Mouse (Mus musculus): ENCODE results near the gene Olfr780. TPM values are rescaled to one million over a fixed set of nuclear protein-coding genes. Genes with fewer than 3 reads are reported as not detected.

The Olfr780 gene
- not detected in 2 replicates for polyA plus RNA-seq (2012; rRNA removed)

DNA sequence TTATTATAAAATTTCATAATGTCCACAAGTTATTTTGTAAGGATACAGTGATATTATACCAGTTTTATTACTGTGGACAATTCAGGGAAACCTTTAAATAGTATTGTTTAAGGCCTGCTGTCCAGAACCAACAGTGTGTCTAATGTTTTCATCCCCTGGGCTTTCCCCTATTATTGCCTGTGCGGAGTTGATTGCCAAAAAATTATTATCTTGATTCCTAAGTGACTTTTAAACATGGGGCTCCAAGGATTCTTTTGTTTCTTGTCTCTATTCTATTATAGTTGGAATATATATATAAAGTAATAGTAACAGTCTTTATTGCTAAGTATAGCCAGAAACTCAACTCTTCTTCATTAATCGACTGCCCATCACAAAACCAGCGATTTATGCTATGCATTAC is at the start of gene Olfr780:
Gene Olfr780, plus strand, starts transcription at position 301 of the 400 bp plus-strand sequence.

GRCm38 (mm10) chr10:129271081-129271535 is 46.8 kb upstream of the Olfr780 start, which contains the start of gene Olfr777:
Olfr777 (minus strand) TSS chr10:129271485.

GRCm38 (mm10) chr10:129328554-129328953 is 10.6 kb downstream of the Olfr780 start, which contains the start of gene Olfr781:
Olfr781 (plus strand) TSS chr10:129328854.

GRCm38 (mm10) chr10:129348550-129348949 is 30.6 kb downstream of the Olfr780 start, which contains the start of gene Olfr782:
Olfr782 (plus strand) TSS chr10:129348850.

Other genes with a start within 250 kb of the Olfr780 start
- not detected in 2 replicates for gene Olfr766-ps1, start 249.1 kb upstream of the Olfr780 start, polyA plus RNA-seq (2012; rRNA removed)
- not detected in 2 replicates for gene Olfr767, start 235.2 kb upstream of the Olfr780 start, polyA plus RNA-seq (2012; rRNA removed)
- gene Olfr768, start 218.7 kb upstream of the Olfr780 start, polyA plus RNA-seq (2012; rRNA removed) = not detected in 2 replicates
- gene Olfr769, start 200.3 kb upstream of the Olfr780 start, polyA plus RNA-seq (2012; rRNA removed) = not detected in 2 replicates
- gene Olfr770, start 179.1 kb upstream of the Olfr780 start, polyA plus RNA-seq (2012; rRNA removed) = not detected in 2 replicates
- gene Olfr771, start 153.4 kb upstream of the Olfr780 start, polyA plus RNA-seq (2012; rRNA removed) = not detected in 2 replicates
- not detected in 2 replicates for gene Olfr772, start 140.2 kb upstream of the Olfr780 start, polyA plus RNA-seq (2012; rRNA removed)
- gene Olfr773, start 130.7 kb upstream of the Olfr780 start, polyA plus RNA-seq (2012; rRNA removed) = not detected in 2 replicates
- gene Olfr774, start 81.9 kb upstream of the Olfr780 start, polyA plus RNA-seq (2012; rRNA removed) = not detected in 2 replicates
- not detected in 2 replicates for gene Olfr775, start 69.7 kb upstream of the Olfr780 start, polyA plus RNA-seq (2012; rRNA removed)
- gene Olfr776, start 59.0 kb upstream of the Olfr780 start, polyA plus RNA-seq (2012; rRNA removed) = not detected in 2 replicates
- gene Olfr777, start 46.6 kb upstream of the Olfr780 start, polyA plus RNA-seq (2012; rRNA removed) = not detected in 2 replicates
- not detected in 2 replicates for gene Olfr781, start 10.7 kb downstream of the Olfr780 start, polyA plus RNA-seq (2012; rRNA removed)
- gene Olfr782, start 30.7 kb downstream of the Olfr780 start, polyA plus RNA-seq (2012; rRNA removed) = not detected in 2 replicates
- 0.02 TPM in 1 of 2 replicates, not detected in the other for gene Olfr784, start 66.0 kb downstream of the Olfr780 start, polyA plus RNA-seq (2012; rRNA removed)
- gene Olfr785, start 87.3 kb downstream of the Olfr780 start, polyA plus RNA-seq (2012; rRNA removed) = not detected in 2 replicates
- not detected in 2 replicates for gene Olfr786, start 109.2 kb downstream of the Olfr780 start, polyA plus RNA-seq (2012; rRNA removed)
- not detected in 2 replicates for gene Olfr787, start 143.7 kb downstream of the Olfr780 start, polyA plus RNA-seq (2012; rRNA removed)
- gene Olfr788, start 152.9 kb downstream of the Olfr780 start, polyA plus RNA-seq (2012; rRNA removed) = not detected in 2 replicates
- gene Olfr789, start 166.6 kb downstream of the Olfr780 start, polyA plus RNA-seq (2012; rRNA removed) = not detected in 2 replicates
- not detected in 2 replicates for gene Olfr790, start 180.4 kb downstream of the Olfr780 start, polyA plus RNA-seq (2012; rRNA removed)
- gene Olfr791, start 203.7 kb downstream of the Olfr780 start, polyA plus RNA-seq (2012; rRNA removed) = 0.04 TPM in 1 of 2 replicates, not detected in the other
- not detected in 2 replicates for gene Olfr792, start 221.0 kb downstream of the Olfr780 start, polyA plus RNA-seq (2012; rRNA removed)
- gene Olfr794, start 249.5 kb downstream of the Olfr780 start, polyA plus RNA-seq (2012; rRNA removed) = not detected in 2 replicates

Measured in liver, embryonic 18 days (tissue).